Mouse (Mus musculus) forebrain, embryonic 14.5 days (tissue): ENCODE results near the gene Fez1. TPM values are rescaled to one million over a fixed set of nuclear protein-coding genes. Genes with fewer than 3 reads are reported as not detected.

Experiments used
- ATAC-seq: fragments of 200-750 bp; cut with Nextera tagmentation; 2 replicates; pipeline ENCODE4 v1.8.0; 2017; ENCODE audit warnings: mild to moderate bottlenecking, moderate library complexity
- DNase-seq: peaks from one replicate; pipeline ENCODE4 v3.0.0-alpha.2; 2015; ENCODE audit warnings: low spot score
- H3K27ac ChIP-seq: fragments of 300-500 bp; sonication (generic); 2 replicates; pipeline ENCODE4 v1.5.1; 2014; ENCODE audit warnings: low read depth, mild to moderate bottlenecking, control low read depth, low read length, moderate library complexity
- H3K27me3 ChIP-seq: fragments of 300-500 bp; sonication (generic); replicated peaks from 2 replicates; pipeline ENCODE4 v1.6.1; 2014; ENCODE audit warnings: low read length, control low read depth, mixed read lengths; ENCODE audit not compliant: control insufficient read depth, insufficient read depth
- H3K36me3 ChIP-seq: fragments of 300-500 bp; sonication (generic); 2 replicates; pipeline ENCODE4 v1.6.1; 2014; ENCODE audit warnings: low read length, control low read depth; ENCODE audit not compliant: control insufficient read depth, insufficient read depth
- H3K4me1 ChIP-seq: fragments of 300-500 bp; sonication (generic); 2 replicates; pipeline ENCODE4 v1.6.1; 2014; ENCODE audit warnings: antibody characterized with exemption, low read length, control low read depth; ENCODE audit not compliant: control insufficient read depth, insufficient read depth
- H3K4me2 ChIP-seq: fragments of 300-500 bp; sonication (generic); 2 replicates; pipeline ENCODE4 v1.6.1; 2014; ENCODE audit warnings: mild to moderate bottlenecking, control low read depth, low read length
- H3K4me3 ChIP-seq: fragments of 300-500 bp; sonication (generic); 2 replicates; pipeline ENCODE4 v1.5.1; 2014; ENCODE audit warnings: low read depth, low read length, control low read depth
- H3K9ac ChIP-seq: fragments of 300-500 bp; sonication (generic); 2 replicates; pipeline ENCODE4 v1.6.1; 2014; ENCODE audit warnings: mild to moderate bottlenecking, low read length, control low read depth, moderate library complexity
- H3K9me3 ChIP-seq: fragments of 300-500 bp; sonication (generic); replicated peaks from 2 replicates; pipeline ENCODE4 v1.6.1; 2016; ENCODE audit warnings: low read length, control low read depth, mixed read lengths; ENCODE audit not compliant: control insufficient read depth
- WGBS: fragments of 180-500 bp; shearing (Covaris S2); extraction: QIAGEN DNeasy Blood & Tissue Kit; methylation state at CpG from one replicate; pipeline ENCODE4 v1.1.7; 2014; 5-methylcytosine and 5-hydroxymethylcytosine counted together
- polyA plus RNA-seq: library from polyadenylated mRNA; unstranded; fragments of >200 nt; fragmentation: Nextera tagmentation; extraction: Ambion mirVana; gene quantifications from 2 replicates; pipeline ENCODE4 v1.2.1, GENCODE M21; 2014

The Fez1 gene
- polyA plus RNA-seq, 1 experiment from 2014 or later, result 620 TPM

GRCm38 (mm10) chr9:36826612-36827363, 5.1 kb downstream of the Fez1 start:
- 22% methylated on average over 2 of the region's 2 CpGs for WGBS
- Histone ChIP-seq H3K4me2 (no peak overlapping the region), H3K9ac (no peak overlapping the region), H3K4me3 (no peak overlapping the region), H3K27me3 (no peaks in the 10 kb centered on the region), H3K36me3 (no peaks in the 10 kb centered on the region), H3K9me3 (no peaks in the 10 kb centered on the region), H3K4me1 (peaks cover 18% of the 10 kb centered on the region), H3K27ac (peak overlapping the region; percentile 44; the same call in 1 of the 2 replicates)
- ATAC-seq, result peak; percentile 68
- peak; percentile 77 for DNase-seq

- DNase-seq (no peak), ATAC-seq (no peak)
- Histone ChIP-seq H3K36me3 (peaks cover 12% of the 10 kb centered on the region; the same call in 1 of the 2 replicates), H3K27ac (peak overlapping the region; percentile 96; the same call in 1 of the 2 replicates), H3K4me1 (peaks cover 21% of the 10 kb centered on the region), H3K27me3 (no peaks in the 10 kb centered on the region), H3K9ac (no peak overlapping the region), H3K4me3 (no peak overlapping the region), H3K4me2 (no peak overlapping the region), H3K9me3 (no peaks in the 10 kb centered on the region)
- 84% methylated on average over 6 of the region's 6 CpGs for WGBS
Observed at GRCm38 (mm10) chr9:36831401-36831800, 9.7 kb downstream of the Fez1 start.

- DNase-seq, result peak; percentile 96
- peak; percentile 92 for ATAC-seq
- Histone ChIP-seq H3K36me3 (peaks cover 17% of the 10 kb centered on the region), H3K27ac (peak overlapping the region; percentile 96), H3K4me1 (peaks cover 21% of the 10 kb centered on the region), H3K9me3 (no peaks in the 10 kb centered on the region), H3K27me3 (no peaks in the 10 kb centered on the region), H3K4me3 (peak overlapping the region; percentile 64), H3K4me2 (peak overlapping the region; percentile 78), H3K9ac (peak overlapping the region; percentile 92)
- under 1% methylated on average over 32 of the region's 32 CpGs for WGBS
Observed at GRCm38 (mm10) chr9:36832529-36832928, 10.9 kb downstream of the Fez1 start.

GRCm38 (mm10) chr9:36833043-36833881, 11.6 kb downstream of the Fez1 start:
- H3K4me3 ChIP-seq, result peak overlapping the region; percentile 64
- WGBS, result under 1% methylated on average over 31 of the region's 31 CpGs
- peak; percentile 69 for ATAC-seq

GRCm38 (mm10) chr9:36833914-36834313, 12.2 kb downstream of the Fez1 start:
- H3K27ac ChIP-seq, result peak overlapping the region; percentile 96
- peaks cover 17% of the 10 kb centered on the region for H3K36me3 ChIP-seq
- peak; percentile 56 for DNase-seq
- H3K27me3 ChIP-seq, result no peaks in the 10 kb centered on the region
- 8% methylated on average over 3 of the region's 3 CpGs for WGBS
- H3K4me3 ChIP-seq, result peak overlapping the region; percentile 64
- ATAC-seq, result peak; percentile 21
- no peaks in the 10 kb centered on the region for H3K9me3 ChIP-seq
- peak overlapping the region; percentile 92 for H3K9ac ChIP-seq
- peak overlapping the region; percentile 78 for H3K4me2 ChIP-seq
- peaks cover 21% of the 10 kb centered on the region for H3K4me1 ChIP-seq

More at GRCm38 (mm10) chr9:36833043-36833881, 11.6 kb downstream of the Fez1 start:
- H3K36me3 ChIP-seq, result peaks cover 17% of the 10 kb centered on the region
- DNase-seq, result peak; percentile 77
- peak overlapping the region; percentile 92 for H3K9ac ChIP-seq
- peaks cover 21% of the 10 kb centered on the region for H3K4me1 ChIP-seq
- no peaks in the 10 kb centered on the region for H3K27me3 ChIP-seq
- peak overlapping the region; percentile 78 for H3K4me2 ChIP-seq
- no peaks in the 10 kb centered on the region for H3K9me3 ChIP-seq
- peak overlapping the region; percentile 96 for H3K27ac ChIP-seq

GRCm38 (mm10) chr9:36846346-36846745, 24.7 kb downstream of the Fez1 start:
- no peak overlapping the region for H3K9ac ChIP-seq
- ATAC-seq, result no peak
- H3K9me3 ChIP-seq, result no peaks in the 10 kb centered on the region
- no peaks in the 10 kb centered on the region for H3K4me1 ChIP-seq
- H3K27me3 ChIP-seq, result no peaks in the 10 kb centered on the region
- H3K4me2 ChIP-seq, result no peak overlapping the region
- H3K36me3 ChIP-seq, result peaks cover 73% of the 10 kb centered on the region
- no peak overlapping the region for H3K4me3 ChIP-seq
- no peak for DNase-seq
- H3K27ac ChIP-seq, result no peak overlapping the region
- WGBS, result 17% methylated on average over 4 of the region's 4 CpGs

GRCm38 (mm10) chr9:36848661-36849060, 27.0 kb downstream of the Fez1 start:
- Histone ChIP-seq H3K4me3 (no peak overlapping the region), H3K9me3 (no peaks in the 10 kb centered on the region), H3K27ac (no peak overlapping the region), H3K4me2 (no peak overlapping the region), H3K9ac (no peak overlapping the region), H3K4me1 (no peaks in the 10 kb centered on the region), H3K36me3 (peaks cover 85% of the 10 kb centered on the region), H3K27me3 (no peaks in the 10 kb centered on the region)
- WGBS, result 83% methylated on average over 2 of the region's 2 CpGs
- DNase-seq (no peak), ATAC-seq (no peak)

GRCm38 (mm10) chr9:36850091-36850490, 28.4 kb downstream of the Fez1 start:
- 60% methylated on average over 1 of the region's 1 CpGs for WGBS
- H3K27ac ChIP-seq, result no peak overlapping the region
- DNase-seq (no peak), ATAC-seq (no peak)
- no peak overlapping the region for H3K9ac ChIP-seq
- H3K4me1 ChIP-seq, result no peaks in the 10 kb centered on the region
- peaks cover 79% of the 10 kb centered on the region for H3K36me3 ChIP-seq
- H3K4me3 ChIP-seq, result no peak overlapping the region
- H3K4me2 ChIP-seq, result no peak overlapping the region
- H3K9me3 ChIP-seq, result no peaks in the 10 kb centered on the region
- H3K27me3 ChIP-seq, result no peaks in the 10 kb centered on the region
